Mouse (Mus musculus): ENCODE results near the gene Zmym6.

DNA sequence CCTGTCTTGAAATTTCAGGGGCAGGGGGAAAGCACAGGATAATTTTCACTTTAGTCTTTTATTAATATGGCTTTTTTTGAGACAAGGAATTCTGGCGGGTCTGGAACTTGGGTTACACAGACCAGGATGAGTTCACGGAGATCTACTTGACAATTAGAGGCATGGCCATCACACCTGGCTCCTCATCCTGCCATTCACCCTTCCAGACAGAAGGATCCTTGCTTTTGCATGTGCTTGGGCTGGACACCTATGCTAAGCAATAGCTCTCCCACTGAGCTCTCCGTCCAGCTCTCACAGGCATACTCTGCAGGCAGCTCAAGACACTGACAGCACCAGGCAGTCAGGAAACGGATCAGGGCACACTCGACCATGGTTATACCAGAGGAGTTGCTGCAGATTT lies 24.1 kb upstream of the Zmym6 start:
- TF ChIP-seq CTCF (IDR thresholded peaks at IDR 0.05; ENCODE audit: control insufficient read depth, insufficient read depth, insufficient replicate concordance, low read depth, low read length) (no peak), POLR2A (IDR thresholded peaks at IDR 0.05; ENCODE audit: control insufficient read depth, low read depth, low read length) (no peak)

Measured in testis, adult 2 months (tissue).